Mouse (Mus musculus) kidney, adult 2 months (tissue): ENCODE measurements at regions not wholly inside any gene's neighbourhood (a gene's known extent, or its start where the extent isn't known, plus 50 kb on each side); places are given as distances from the start of the nearest gene placed in this dataset.

Source experiments
- CTCF ChIP-seq: fragments of 200-500 bp; conservative IDR thresholded peaks from 2 replicates; pipeline ENCODE4 v1.5.1; 2011; ENCODE audit warnings: low read depth, mild to moderate bottlenecking, control low read depth, low read length, moderate library complexity, mixed read lengths; ENCODE audit not compliant: insufficient read depth, insufficient read length
- POLR2A ChIP-seq: fragments of 200-500 bp; IDR thresholded peaks from one replicate; pipeline ENCODE4 v1.6.1; 2011; ENCODE audit warnings: low read depth, low read length, control low read depth

GRCm38 (mm10) chr9:24956566-24956965, 132.7 kb upstream of the Gm10181 start:
- TF ChIP-seq CTCF, result no peak
- no peak for TF ChIP-seq POLR2A
